Mouse (Mus musculus) heart, postnatal 10 days (tissue): ENCODE data around the gene Zfp426. TPM values are rescaled to one million over a fixed set of nuclear protein-coding genes. Genes with fewer than 3 reads are reported as not detected.

Source experiments
- DNase-seq, 2 experiments: peaks; one replicate each; pipeline ENCODE4 v3.0.0; 2021
- intact Hi-C: fragments of 180-260 bp; cut with DNase I; formaldehyde crosslinking; loops from one replicate; pipeline ENCODE4 v1.15.1; 2025
- total RNA-seq, 2 experiments: library from RNA; stranded (reverse); gene quantifications; 2 replicates each; pipeline ENCODE4 v1.2.3; 2021

Gene Zfp426
- total RNA-seq = 10 to 100 TPM; 11.6 to 11.8 TPM

DNA sequence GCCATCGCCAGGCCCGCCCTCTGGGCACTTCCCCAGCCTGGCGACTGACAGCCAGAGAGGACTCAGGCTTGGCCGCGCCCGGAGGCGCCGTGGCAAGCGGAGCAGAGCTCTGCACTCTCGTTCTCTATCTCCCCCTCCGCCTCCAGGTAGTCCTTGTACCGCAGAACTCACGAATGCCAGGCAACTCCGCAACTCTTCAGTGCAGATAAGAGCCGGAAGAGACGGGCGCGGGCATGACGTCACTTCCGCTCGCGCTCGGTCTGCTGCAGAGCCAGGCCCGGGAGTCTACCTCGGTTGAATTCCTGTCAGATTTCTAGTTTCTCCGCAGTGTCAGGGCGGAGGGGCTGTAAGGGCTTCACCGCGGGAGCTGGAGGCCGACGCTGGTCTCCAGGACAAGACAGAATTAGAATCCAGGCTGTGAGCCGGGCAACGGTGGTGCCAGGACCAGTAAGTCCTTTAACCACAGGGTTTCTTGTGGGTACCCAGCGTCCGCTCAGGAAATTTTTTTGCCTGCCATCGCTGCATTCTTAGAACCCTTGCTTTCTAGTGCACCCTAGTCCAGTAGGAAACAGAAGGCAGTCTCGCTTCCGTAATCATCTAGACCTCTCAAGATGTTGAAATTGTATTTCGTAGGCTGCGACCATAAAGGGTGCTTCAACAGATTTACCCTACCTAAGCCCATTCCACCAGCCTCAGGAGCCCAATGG lies at the start of gene Zfp426:
Gene Zfp426, minus strand, starts transcription at position 220 of the 707 bp plus-strand sequence.
- DNase-seq = peak; percentile 88 to 90
- intact Hi-C loops = loop anchor here (2.0 kb wide), 1 partner anchor 52 kb away; no protein-coding TSS in a partner anchor

DNA sequence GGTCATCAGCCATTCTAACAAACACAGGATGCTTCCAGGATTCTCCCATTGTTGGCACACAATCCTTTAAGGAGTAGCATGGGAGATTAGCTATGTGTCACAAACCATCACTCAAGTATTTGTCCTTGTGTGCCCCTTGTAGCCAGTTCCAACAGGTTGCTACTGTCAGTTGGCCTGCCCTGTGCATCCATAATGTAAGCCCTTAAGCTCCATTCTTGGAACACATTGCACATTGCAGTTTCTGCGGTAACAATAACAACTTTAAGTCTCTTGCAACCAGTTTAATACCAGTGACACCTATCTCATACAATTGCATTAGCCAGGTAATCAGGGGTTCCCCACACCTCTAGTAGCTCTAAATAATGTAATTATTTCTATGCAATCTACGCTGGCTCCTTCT lies 44.1 kb upstream of the Zfp426 start:
- no peak for DNase-seq
- intact Hi-C loops = no loop called here

DNA sequence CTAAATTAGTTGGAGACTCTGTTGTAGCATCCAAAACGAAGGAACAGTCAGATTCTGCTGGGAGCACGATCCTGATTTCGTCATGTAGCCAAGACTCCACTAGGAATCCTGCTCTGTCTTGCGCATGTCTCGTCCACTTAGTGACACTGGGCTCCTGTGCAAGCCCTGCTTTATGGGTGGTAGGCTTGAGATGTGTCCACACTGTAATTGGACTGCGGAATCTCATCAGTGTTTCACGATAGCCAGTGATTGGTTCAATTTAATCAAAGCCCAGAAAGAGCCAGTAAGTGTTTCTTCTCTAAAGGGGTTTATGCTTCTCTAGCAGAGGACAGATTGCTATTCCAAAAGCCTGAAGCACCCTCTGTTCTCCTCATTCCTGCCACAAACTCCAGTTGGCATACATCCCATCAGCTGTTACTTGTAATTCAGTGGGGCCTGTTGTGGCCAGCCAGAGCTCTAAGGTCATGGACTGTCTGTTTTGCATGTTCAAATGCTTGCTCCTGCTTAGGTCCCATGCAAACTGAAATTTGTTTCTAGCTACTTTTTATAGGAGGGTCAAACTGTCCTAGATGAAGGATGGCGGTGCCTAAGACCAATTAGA lies 41.9 kb upstream of the Zfp426 start:
- intact Hi-C loops = no loop called here
- DNase-seq = no peak

DNA sequence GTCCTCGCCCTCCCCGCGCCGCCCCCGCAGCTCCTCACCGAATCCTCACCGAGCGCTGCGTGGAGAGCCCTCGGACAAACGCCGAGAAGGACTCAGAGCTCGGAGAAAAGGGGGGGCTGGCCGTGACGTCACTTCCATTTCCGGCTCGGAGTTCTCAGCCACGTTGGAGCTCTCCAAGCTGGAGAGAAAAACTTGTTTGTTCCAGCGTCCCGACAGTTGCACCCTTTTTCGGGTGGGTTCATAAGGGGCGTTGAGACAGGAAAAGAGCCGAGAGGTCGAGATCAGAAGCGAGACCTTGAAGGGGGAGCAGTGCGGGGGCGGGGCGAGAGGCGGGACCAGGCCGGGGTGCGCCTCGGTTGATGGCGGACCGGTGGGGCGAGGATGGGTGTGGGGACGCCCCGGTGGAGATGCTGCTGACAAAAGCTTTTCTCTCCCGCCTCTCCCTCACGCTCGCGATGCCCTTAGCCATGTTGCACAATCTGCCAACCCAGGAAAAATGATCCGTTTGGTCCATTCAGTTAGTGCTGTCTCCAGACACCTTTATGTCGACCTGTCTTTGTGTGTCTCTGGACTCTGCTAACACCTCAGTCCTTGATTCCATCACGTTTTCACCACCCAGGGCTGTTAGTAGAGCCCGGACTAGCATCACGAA lies 28.9 kb upstream of the Zfp426 start, which contains the start of gene Zfp266:
Gene Zfp266, minus strand, starts transcription at position 112 of the 652 bp plus-strand sequence.
- peak; percentile 93 to 94 for DNase-seq
- intact Hi-C loops = loop anchor here (2.0 kb wide), 1 partner anchor 59 kb away; the partner anchor contains the start of gene Zfp846

DNA sequence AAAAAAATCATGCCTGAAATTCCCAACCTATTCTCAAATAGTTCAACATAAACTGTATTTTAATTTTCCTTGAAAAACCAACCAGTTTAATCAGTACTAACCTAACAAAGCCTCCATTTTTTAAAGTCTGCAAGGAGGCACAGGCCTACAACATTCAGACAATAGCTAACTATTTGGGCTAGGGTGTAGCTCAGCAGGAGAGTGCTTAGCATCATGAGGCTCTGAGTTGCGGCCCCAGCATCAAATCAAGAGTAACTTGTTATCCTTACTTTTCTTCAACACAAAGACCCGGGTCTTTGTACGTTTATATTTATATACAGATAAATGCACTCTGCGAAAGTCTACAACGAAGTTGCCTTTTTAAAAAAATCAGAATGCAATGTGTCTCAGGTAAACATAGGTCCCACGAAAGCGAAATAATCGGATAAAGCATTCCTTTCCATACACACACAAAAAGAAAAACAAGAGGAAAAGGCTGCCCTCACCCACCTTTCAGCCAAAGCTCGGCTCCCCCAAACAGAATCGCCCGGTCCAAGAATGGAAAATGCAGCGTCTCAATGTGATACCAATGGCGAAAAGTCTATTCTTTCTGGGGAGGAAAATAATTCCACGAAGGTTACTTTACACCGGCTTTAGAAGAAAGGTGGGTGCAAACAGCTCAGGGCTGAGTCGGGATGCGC lies 28.1 kb upstream of the Zfp426 start:
- peak in 1 of 2 experiments; percentile 14 for DNase-seq
- intact Hi-C loops = loop anchor here (2.0 kb wide), 1 partner anchor 60 kb away; the partner anchor contains the start of gene Zfp846

DNA sequence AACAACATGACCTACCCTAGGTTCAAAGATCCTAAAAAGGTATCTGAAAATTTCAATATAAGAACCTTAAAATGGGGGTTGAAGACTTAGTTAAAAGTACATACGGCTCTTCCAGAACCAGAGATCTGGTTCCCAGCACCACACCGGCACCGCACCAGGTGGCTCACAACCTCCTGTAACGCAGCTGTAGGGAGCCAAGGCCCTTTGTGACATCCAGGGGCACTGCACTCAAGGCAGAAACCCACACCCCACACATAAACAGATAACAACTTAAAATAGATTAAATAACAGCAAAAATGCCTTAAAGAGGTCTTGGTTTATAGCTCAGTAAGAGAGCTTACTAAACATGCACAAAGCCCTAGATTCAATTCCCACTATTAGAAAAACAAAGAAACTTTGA lies 27.4 kb upstream of the Zfp426 start:
- intact Hi-C loops = loop anchor here (2.0 kb wide), 1 partner anchor 61 kb away; the partner anchor contains the start of gene Zfp846
- DNase-seq = no peak

DNA sequence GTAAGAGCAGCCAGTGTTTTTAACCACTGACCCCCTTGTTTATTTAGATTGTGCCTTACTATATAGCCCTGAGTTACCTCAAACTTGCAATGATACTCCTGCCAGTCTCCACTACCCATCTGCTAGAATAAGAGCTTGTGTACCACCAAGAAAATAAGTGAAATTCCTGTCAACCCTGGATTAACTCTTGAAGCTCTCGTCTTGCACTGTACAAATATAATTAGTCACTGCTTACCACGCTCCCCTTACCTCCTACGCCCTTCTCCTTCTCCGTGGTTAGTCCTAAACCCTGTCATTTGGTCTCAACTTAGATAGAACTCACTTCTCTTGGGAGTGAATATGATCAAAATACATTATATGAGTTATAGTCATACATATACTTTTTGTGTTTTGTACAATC lies 26.2 kb upstream of the Zfp426 start:
- intact Hi-C loops = no loop called here
- DNase-seq = no peak

DNA sequence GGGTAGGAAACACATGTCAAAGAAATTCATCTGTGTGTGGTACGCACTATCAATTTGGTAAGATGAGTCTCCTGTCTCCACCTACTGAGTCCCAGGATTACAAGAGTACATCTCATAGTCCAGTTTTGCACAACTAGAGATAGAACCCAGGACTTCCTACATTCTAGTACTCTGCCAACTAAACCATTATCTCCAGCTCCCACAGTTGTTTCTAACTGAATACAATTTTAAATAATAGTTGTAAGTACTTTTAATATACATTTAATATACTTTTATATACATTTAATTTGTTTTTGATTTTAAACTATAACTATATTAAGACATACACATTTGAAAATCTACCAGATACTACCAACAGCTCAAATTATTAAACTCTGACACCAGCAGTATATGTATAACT lies 25.2 kb upstream of the Zfp426 start:
- intact Hi-C loops = no loop called here
- DNase-seq = no peak

DNA sequence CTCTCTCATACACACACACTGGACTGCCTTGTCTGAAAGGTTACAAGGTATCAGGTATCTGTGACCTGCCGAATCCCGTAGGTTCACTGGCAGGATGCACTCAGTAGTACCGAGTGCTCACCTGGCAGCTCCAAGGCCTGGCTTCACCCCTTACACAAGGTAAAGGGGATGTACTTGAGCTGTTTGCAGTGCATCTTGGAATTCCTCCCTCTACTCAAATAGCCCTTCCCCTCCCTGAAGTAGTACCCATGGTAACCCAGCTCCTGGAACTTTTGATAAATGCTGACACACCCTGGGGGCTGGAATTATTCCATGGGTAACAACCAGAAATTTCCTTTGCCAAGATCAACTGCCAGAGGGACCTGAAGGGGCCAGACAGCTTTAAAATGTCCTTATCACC lies 21.5 kb upstream of the Zfp426 start:
- intact Hi-C loops = no loop called here
- no peak for DNase-seq

DNA sequence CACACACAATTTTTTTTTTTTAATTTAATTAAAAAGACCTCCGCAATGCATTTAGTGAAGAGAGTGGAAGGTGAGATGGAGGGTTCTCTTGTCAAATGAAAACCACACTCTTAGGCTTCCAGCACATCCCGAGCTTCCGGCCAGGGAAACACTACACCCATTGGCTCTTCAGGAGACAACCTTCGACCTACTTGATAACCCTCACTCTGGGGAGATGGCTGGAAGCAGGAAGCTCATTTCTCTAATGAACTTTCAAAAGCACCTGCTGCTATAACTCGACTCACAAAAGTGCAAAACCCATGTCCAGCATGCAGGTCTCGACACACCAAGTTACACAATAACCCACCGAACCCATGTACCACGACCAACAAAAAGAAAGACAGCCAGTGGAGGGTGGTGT lies 20.2 kb upstream of the Zfp426 start:
- no peak for DNase-seq
- intact Hi-C loops = no loop called here

DNA sequence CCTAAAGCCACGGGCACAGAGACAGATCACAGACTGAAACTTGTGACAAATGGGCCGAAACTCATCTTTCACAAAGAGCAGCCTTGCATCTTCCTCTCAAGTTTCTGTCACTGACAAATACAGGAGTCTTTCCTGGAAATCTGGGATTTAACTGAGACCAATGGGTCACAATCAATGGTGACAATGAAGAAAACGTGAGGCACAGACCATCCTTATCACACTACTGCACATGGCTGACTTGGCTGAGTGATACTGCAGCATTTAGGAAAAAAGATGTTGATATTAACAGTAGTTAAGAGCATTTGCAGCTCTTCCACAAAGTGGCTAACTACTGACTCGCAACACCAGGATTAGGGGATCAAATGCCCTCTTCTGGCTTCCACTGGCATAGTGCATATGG lies 19.1 kb upstream of the Zfp426 start:
- DNase-seq = no peak
- intact Hi-C loops = no loop called here

DNA sequence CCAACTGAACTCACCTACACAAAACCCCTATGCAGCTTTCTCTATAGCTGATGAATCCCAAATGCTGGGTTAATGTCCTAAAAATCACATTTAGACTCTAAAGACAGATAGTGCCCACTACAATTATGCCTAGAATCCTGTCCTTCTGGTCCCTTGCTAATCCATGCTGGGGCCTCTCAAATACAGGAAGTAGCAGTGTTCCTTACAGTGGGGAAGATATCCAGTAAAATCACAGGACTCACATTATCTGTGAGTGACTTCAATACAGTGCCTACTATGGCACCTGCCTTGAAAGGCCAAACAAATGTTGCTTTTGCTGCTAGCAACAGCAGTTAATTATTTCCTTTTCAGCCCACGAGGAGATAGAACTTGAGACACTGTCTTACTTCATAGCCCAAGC lies 17.8 kb upstream of the Zfp426 start:
- no peak for DNase-seq

DNA sequence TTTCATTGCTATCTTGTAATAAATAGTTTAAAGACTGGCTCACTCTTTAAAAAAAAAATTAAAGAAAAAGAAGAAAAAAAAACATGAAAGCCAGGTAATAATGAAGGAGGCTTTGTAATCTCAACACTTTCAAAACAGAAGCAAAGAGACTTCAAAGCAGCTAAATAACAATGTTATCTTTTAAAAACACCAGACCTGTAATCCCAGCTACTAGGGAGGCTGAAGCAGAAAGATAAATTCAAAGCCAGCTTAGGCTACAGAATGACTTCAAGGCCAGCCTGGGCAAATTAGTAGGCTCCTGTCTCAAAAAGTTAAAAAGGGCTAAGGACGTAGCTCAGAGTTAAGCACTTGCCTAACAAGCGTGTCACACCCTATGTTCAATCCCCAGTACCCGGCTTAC lies 17.1 kb upstream of the Zfp426 start:
- intact Hi-C loops = no loop called here
- no peak for DNase-seq

More for the DNA sequence above, 17.8 kb upstream of the Zfp426 start:
- intact Hi-C loops = no loop called here

DNA sequence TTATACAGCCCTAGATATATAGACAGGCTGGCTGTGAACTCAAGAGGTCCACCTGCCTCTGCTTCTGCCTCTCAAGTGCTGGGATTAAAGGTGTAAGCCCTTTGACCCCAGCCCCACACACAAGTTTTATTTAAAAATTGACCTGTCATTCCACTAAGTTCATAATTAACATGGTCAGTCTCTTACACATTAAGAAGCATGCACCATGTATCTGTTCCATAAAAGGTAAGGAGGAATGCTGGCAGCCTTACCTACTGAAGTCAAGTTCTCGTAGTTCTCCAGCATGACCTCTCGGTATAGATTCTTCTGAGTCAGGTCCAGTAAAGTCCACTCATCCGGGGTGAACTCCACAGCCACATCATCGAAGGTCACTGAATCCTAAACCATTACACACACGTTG lies 12.3 kb upstream of the Zfp426 start:
- intact Hi-C loops = no loop called here
- DNase-seq = no peak

DNA sequence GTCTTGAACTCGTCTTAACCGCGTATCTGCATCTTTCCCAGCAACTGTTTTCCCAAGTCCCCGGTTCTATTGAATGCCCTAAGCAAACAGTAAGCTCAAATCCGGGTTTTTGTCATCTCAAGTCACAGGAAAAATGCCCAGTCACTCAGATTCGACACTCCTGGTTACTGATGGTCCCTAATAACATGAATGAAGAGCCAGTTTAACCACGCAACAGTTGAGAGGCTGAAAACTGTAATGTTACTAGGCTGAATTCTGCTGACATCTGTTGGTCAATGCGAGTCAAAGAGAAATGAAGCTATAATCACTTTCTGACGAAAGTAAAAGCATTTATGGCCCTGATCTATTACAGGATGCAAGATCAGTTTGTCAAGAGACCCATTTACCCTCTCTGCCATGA lies 735 bp upstream of the Zfp426 start:
- peak; percentile 18 to 38 for DNase-seq
- intact Hi-C loops = loop anchor here (2.0 kb wide), 1 partner anchor 52 kb away; no protein-coding TSS in a partner anchor

DNA sequence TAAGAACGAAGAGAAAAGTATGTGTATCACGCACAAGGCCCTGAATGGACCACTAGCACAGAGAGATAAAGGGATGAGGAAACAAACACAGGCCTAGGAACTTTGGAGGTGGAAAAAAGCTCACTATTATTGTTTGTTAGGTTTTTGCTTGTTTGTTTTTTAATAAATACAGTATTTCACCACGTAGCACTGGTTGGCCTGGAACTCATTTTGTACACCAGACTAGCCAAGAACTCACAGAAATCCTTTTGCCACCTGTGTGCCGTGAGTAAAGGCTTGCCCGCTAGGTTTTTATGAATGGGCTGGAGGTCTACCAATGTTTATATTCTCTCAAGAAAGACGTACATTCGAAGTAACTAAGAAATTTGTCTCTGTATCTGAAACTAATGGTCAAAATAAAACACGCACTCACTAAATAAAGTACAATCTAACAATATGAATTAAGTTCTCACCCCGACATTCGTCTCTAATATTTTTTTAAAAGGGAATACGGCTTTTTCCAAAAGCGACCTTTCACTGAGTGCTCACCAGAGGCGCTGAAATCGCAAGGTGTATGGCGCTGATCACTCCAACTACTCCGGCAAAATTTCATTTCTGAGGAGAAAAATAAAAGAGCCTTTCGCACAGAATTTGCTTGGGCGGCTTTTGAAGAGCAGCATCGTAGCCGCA lies 554 bp downstream of the Zfp426 start:
- intact Hi-C loops = loop anchor here (2.0 kb wide), 1 partner anchor 53 kb away; no protein-coding TSS in a partner anchor
- peak in 1 of 2 experiments; percentile 8 for DNase-seq

DNA sequence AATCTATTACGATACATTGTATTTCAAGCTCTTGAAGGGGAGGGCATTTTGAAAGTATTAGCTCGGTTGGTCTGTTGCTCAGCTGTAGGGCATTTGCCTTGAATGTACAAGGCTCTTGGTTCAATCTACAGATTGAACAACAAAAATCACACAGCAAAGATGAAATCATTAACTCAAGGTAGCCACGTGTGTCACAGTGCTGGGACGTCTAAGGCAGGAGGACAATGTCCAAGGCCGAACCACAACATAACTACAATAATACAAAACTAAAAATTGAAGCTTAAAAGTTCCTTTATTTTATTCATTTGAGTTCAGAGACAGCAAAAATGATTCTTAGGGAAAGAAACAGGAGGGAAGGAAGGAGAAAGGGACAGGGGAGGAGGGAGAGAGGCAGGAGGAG lies 3.0 kb downstream of the Zfp426 start:
- intact Hi-C loops = no loop called here
- no peak for DNase-seq

DNA sequence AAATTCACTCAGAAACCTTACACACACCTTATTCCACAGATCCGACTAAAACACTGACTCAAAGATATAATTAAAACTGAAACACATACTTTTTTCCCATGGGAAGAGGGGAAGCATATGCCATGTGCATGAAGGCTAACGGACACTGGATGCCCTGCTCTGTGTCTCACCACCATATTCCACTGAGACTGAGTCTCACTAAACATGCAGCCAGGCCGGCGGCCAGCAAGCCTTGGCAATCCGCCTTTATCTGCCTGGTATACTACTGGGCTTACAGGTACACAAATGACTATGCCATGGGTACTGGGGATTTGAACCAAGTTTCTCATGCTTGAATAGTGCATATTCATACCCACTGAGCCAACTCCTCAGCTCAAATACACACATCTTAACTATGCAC lies 13.2 kb downstream of the Zfp426 start:
- no peak for DNase-seq
- intact Hi-C loops = no loop called here

DNA sequence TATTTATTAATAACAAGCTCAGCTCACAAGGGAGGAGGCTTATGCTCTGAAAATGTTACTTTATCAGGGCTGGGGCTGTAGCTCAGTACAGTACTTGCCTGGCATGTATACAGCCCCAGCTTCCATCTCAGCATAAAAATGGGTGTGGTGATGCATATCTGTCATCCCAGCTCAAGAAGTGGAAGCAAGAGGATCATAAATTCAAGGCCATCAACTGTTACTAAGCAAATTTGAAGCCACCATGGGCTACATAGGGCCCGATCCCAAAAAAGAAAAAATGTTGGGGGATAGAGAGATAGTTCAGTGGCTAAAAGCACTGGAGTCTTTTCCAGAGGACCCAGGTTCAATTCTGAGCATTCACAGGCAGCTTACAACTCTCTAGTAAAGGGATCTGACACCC lies 15.9 kb downstream of the Zfp426 start:
- no peak for DNase-seq
- intact Hi-C loops = no loop called here

DNA sequence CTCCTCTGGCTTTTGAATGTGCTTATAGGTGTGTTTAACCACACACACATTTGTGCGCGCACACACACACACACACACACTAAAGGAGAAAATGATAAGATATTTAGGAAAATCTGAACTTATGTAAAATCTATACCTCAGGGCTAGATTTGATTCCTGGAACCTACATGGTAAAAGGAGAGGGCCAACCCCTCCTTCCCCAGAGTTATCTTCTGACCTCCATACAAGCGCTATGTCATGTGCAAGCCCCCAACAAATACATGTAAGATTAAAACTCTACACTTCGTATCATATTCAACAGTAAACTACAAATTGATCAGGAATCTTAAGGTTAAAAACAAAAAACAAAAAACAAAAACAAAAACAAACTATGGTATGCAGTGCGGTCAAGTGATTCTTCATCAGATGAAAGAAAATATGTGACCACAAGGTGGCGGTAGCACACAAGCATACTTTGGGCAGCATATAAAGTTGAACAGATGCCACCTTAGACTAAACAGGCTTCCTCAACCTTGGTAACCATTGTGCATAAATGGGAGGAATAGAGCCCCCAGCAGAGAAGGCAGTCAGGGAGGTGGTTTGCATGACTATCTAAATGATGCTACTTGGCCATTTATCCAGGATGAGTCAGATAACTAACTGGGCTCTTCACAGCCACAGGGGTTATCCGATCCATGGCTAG lies 25.6 kb downstream of the Zfp426 start:
- peak; percentile 68 to 82 for DNase-seq
- intact Hi-C loops = loop anchor here (1.0 to 10.0 kb wide), 6 partner anchors 78 to 368 kb away; partner anchors contain the start of genes Fbxl12 and Ubl5
